Mouse (Mus musculus): Measurements from ENCODE around the gene Actl11. TPM values are rescaled to one million over a fixed set of nuclear protein-coding genes. Genes with fewer than 3 reads are reported as not detected.

Gene Actl11
- polyA plus RNA-seq, 1 experiment from 2014 or later, result not detected

Other genes starting within 250 kb of the Actl11 start
- 0.53 and 0.98 TPM in 2 replicates for gene Gnat1, start 248.8 kb upstream of the Actl11 start, polyA plus RNA-seq (2015; fragmentation: Nextera tagmentation; extraction: Ambion mirVana)
- gene Sema3f, start 218.0 kb upstream of the Actl11 start, polyA plus RNA-seq (2015; fragmentation: Nextera tagmentation; extraction: Ambion mirVana), result 4.1 and 7.1 TPM in 2 replicates
- 123 and 147 TPM in 2 replicates for gene Rbm5, start 157.5 kb upstream of the Actl11 start, polyA plus RNA-seq (2015; fragmentation: Nextera tagmentation; extraction: Ambion mirVana)
- gene Rbm6, start 55.2 kb upstream of the Actl11 start, polyA plus RNA-seq (2015; fragmentation: Nextera tagmentation; extraction: Ambion mirVana), result 43.2 and 48.0 TPM in 2 replicates
- gene Mon1a, start 40.3 kb upstream of the Actl11 start, polyA plus RNA-seq (2015; fragmentation: Nextera tagmentation; extraction: Ambion mirVana), result 8.5 and 9.8 TPM in 2 replicates
- gene Mst1r, start 21.6 kb upstream of the Actl11 start, polyA plus RNA-seq (2015; fragmentation: Nextera tagmentation; extraction: Ambion mirVana), result 2.1 and 4.1 TPM in 2 replicates
- 0.20 and 0.77 TPM in 2 replicates for gene Camkv, start 7.2 kb downstream of the Actl11 start, polyA plus RNA-seq (2015; fragmentation: Nextera tagmentation; extraction: Ambion mirVana)
- 10.1 and 13.0 TPM in 2 replicates for gene Traip, start 21.7 kb downstream of the Actl11 start, polyA plus RNA-seq (2015; fragmentation: Nextera tagmentation; extraction: Ambion mirVana)
- gene Uba7, start 47.0 kb downstream of the Actl11 start, polyA plus RNA-seq (2015; fragmentation: Nextera tagmentation; extraction: Ambion mirVana), result 22.6 and 32.8 TPM in 2 replicates
- 2.8 and 4.3 TPM in 2 replicates for gene Gm20661, start 54.6 kb downstream of the Actl11 start, polyA plus RNA-seq (2015; fragmentation: Nextera tagmentation; extraction: Ambion mirVana)
- 35.7 and 46.9 TPM in 2 replicates for gene Inka1, start 57.4 kb downstream of the Actl11 start, polyA plus RNA-seq (2015; fragmentation: Nextera tagmentation; extraction: Ambion mirVana)
- 5.1 and 6.1 TPM in 2 replicates for gene Cdhr4, start 64.0 kb downstream of the Actl11 start, polyA plus RNA-seq (2015; fragmentation: Nextera tagmentation; extraction: Ambion mirVana)
- gene Gm20662, start 67.9 kb downstream of the Actl11 start, polyA plus RNA-seq (2015; fragmentation: Nextera tagmentation; extraction: Ambion mirVana), result 0.19 and 0.65 TPM in 2 replicates
- gene Ip6k1, start 74.0 kb downstream of the Actl11 start, polyA plus RNA-seq (2015; fragmentation: Nextera tagmentation; extraction: Ambion mirVana), result 34.5 and 42.9 TPM in 2 replicates
- gene Gmppb, start 120.8 kb downstream of the Actl11 start, polyA plus RNA-seq (2015; fragmentation: Nextera tagmentation; extraction: Ambion mirVana), result 18.3 and 23.8 TPM in 2 replicates
- gene Amigo3, start 124.7 kb downstream of the Actl11 start, polyA plus RNA-seq (2015; fragmentation: Nextera tagmentation; extraction: Ambion mirVana), result 1.5 and 2.3 TPM in 2 replicates
- 0.81 TPM in 1 of 2 replicates, not detected in the other for gene Mst1, start 152.0 kb downstream of the Actl11 start, polyA plus RNA-seq (2015; fragmentation: Nextera tagmentation; extraction: Ambion mirVana)
- gene Rnf123, start 154.9 kb downstream of the Actl11 start, polyA plus RNA-seq (2015; fragmentation: Nextera tagmentation; extraction: Ambion mirVana), result 29.8 and 33.3 TPM in 2 replicates
- gene Apeh, start 166.1 kb downstream of the Actl11 start, polyA plus RNA-seq (2015; fragmentation: Nextera tagmentation; extraction: Ambion mirVana), result 46.4 and 65.9 TPM in 2 replicates

Measured in heart, embryonic 15.5 days (tissue).